Mouse (Mus musculus): ENCODE measurements around the gene Lig4. TPM values are rescaled to one million over a fixed set of nuclear protein-coding genes. Genes with fewer than 3 reads are reported as not detected.

Lig4 gene
- total and polyA plus RNA-seq, 2 experiments = 0.97 to 1.9 TPM

DNA sequence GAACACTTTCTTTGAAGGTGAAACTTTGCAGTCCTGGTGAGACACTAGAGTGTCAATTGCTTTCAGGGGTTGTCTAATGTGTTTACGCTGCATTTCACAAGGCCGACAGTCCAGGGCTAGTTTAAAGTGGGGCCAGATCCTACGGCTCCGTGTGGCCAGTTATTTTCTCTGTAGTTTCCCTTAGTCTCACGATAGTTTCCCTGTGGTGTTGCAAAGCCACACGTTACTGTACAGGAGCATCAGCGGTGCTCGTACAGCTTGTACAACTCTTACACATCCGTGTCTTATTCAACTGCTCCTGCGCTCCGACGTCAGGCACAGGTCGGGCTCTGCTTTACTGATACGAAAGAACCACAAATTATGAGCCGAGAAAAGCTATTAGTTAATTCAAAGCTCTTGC lies 470 bp downstream of the Lig4 start:
- peaks cover 9% of the 10 kb centered on the region; the same call in 1 of the 2 replicates for H3K36me3 ChIP-seq (ENCODE audit: control insufficient read depth, insufficient read depth, low read length)
- DNase-seq (ENCODE audit: extremely low read depth, low read depth, low spot score) = peak; percentile 26
- 19% methylated on average over 15 of the region's 15 CpGs for WGBS
- H3K79me2 ChIP-seq (ENCODE audit: control insufficient read depth, insufficient read depth, low read length) = peaks cover 17% of the 10 kb centered on the region; the same call in 1 of the 2 replicates
- peak overlapping the region; percentile 46 for H3K9ac ChIP-seq (ENCODE audit: low read depth, low read length)
- H3K4me3 ChIP-seq (ENCODE audit: insufficient read depth, low read depth, low read length) = peak overlapping the region; percentile 86
- no peaks in the 10 kb centered on the region for H3K27me3 ChIP-seq (ENCODE audit: control insufficient read depth, insufficient read depth, low read length)
- peak overlapping the region; percentile 17 for H3K27ac ChIP-seq (replicated peaks; ENCODE audit: insufficient read depth, low read depth, low read length)
- peaks cover 10% of the 10 kb centered on the region for H3K4me1 ChIP-seq (ENCODE audit: control insufficient read depth, insufficient read depth, low read length)
- no peak for TF ChIP-seq CTCF (IDR thresholded peaks at IDR 0.05; ENCODE audit: low read depth, low read length)
- no peak for TF ChIP-seq POLR2A (IDR thresholded peaks at IDR 0.05; ENCODE audit: extremely low read depth, insufficient read depth, low read length)

DNA sequence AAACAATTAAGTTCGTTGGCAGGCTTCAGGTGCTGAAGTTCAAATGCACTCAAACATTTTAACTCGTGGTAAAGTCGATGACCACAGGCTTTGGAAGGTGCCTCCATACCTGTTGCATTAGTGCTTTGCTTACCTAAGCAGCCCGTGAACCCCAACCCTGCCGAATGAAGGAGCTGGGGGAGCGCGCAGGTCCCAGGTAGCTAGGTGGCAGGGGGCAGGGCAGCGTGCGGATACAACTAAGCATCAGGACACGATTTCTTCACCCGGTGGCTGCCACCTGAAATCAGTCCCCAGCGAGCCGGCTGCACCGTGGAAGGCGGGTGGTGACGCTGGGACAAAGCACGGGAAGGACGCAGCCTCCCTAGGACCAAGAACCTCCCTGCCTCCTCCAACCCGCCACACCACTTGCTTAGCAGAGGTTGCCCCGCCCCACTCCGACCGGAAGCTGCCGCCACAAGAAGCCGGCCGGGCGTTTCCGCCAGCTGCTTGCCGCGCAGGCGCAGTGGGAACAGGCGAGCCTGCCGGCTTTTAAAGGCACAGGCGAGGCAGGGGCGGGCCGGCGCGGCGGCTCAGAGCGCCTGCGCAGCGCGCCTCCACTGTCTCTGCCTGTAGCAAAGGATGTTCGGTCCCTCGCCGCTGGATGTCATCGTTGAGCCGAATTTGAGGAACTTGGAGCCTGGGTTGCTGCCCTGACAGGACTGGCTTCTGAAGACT lies 1.4 kb downstream of the Lig4 start:
- H3K27ac ChIP-seq (replicated peaks; ENCODE audit: insufficient read depth, low read depth, low read length) = peak overlapping the region; percentile 26; the same call in 1 of the 2 replicates
- peaks cover 10% of the 10 kb centered on the region for H3K4me1 ChIP-seq (ENCODE audit: control insufficient read depth, insufficient read depth, low read length)
- under 1% methylated on average over 47 of the region's 47 CpGs for WGBS
- peak; percentile 92 for DNase-seq (ENCODE audit: extremely low read depth, low read depth, low spot score)
- H3K36me3 ChIP-seq (ENCODE audit: control insufficient read depth, insufficient read depth, low read length) = peaks cover 12% of the 10 kb centered on the region
- H3K4me3 ChIP-seq (ENCODE audit: insufficient read depth, low read depth, low read length) = peak overlapping the region; percentile 68
- no peaks in the 10 kb centered on the region for H3K27me3 ChIP-seq (ENCODE audit: control insufficient read depth, insufficient read depth, low read length)
- peak overlapping the region; percentile 79 for H3K9ac ChIP-seq (ENCODE audit: low read depth, low read length)
- H3K79me2 ChIP-seq (ENCODE audit: control insufficient read depth, insufficient read depth, low read length) = peaks cover 15% of the 10 kb centered on the region; the same call in 1 of the 2 replicates
- TF ChIP-seq POLR2A (IDR thresholded peaks at IDR 0.05; ENCODE audit: extremely low read depth, insufficient read depth, low read length) (no peak), CTCF (IDR thresholded peaks at IDR 0.05; ENCODE audit: low read depth, low read length) (peak; percentile 91)

DNA sequence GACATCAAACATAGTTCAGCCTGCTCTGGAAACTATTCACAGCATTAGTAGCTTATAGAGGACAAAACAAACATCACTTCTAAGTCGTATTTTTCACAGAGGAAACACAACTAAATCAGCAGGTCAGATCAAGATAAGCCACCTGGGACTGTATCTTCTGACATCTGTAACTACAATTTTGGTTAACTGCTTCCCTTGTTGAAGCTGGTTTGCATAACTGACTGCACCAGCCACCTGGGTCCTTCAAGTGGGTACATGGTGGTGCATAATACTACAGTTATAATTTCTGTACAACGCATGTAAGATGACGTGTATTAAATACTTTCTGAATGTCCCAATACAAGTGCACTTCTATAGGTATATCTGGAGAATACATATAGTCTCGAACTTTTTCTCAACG lies 2.2 kb downstream of the Lig4 start:
- Histone ChIP-seq H3K79me2 (ENCODE audit: control insufficient read depth, insufficient read depth, low read length) (peaks cover 12% of the 10 kb centered on the region; the same call in 1 of the 2 replicates), H3K27me3 (ENCODE audit: control insufficient read depth, insufficient read depth, low read length) (no peaks in the 10 kb centered on the region), H3K4me1 (ENCODE audit: control insufficient read depth, insufficient read depth, low read length) (peaks cover 10% of the 10 kb centered on the region), H3K36me3 (ENCODE audit: control insufficient read depth, insufficient read depth, low read length) (peaks cover 13% of the 10 kb centered on the region), H3K9ac (ENCODE audit: low read depth, low read length) (no peak overlapping the region), H3K4me3 (ENCODE audit: insufficient read depth, low read depth, low read length) (no peak overlapping the region), H3K27ac (replicated peaks; ENCODE audit: insufficient read depth, low read depth, low read length) (no peak overlapping the region)
- 31% methylated on average over 5 of the region's 5 CpGs for WGBS
- TF ChIP-seq POLR2A (IDR thresholded peaks at IDR 0.05; ENCODE audit: extremely low read depth, insufficient read depth, low read length) (no peak), CTCF (IDR thresholded peaks at IDR 0.05; ENCODE audit: low read depth, low read length) (no peak)
- no peak for DNase-seq (ENCODE audit: extremely low read depth, low read depth, low spot score)

DNA sequence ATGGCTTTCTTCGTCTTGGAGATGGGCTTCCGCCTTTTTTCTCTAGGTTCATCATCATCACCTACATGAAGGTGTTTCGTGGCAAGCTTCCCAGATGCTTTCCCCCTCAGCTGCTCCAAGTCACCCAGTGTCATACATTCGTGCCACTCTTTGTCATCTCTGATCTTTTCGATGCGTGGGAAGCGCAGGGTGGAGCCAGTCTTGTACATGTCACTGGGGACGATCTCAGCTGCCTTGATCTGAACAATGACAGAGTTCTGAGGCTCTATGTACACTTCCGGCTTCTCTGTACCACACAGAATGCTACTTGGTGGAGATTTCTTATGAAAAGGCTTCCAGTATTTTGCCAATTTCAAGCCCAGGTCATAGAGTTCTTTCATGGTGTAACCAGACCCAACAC lies 5.6 kb downstream of the Lig4 start:
- Histone ChIP-seq H3K36me3 (ENCODE audit: control insufficient read depth, insufficient read depth, low read length) (peaks cover 13% of the 10 kb centered on the region), H3K27me3 (ENCODE audit: control insufficient read depth, insufficient read depth, low read length) (no peaks in the 10 kb centered on the region), H3K27ac (replicated peaks; ENCODE audit: insufficient read depth, low read depth, low read length) (no peak overlapping the region), H3K4me1 (ENCODE audit: control insufficient read depth, insufficient read depth, low read length) (0 out of 2 replicates have a peak, but pooled peaks cover under 1% of the 10 kb centered on the region), H3K9ac (ENCODE audit: low read depth, low read length) (no peak overlapping the region), H3K79me2 (ENCODE audit: control insufficient read depth, insufficient read depth, low read length) (no peaks in the 10 kb centered on the region), H3K4me3 (ENCODE audit: insufficient read depth, low read depth, low read length) (no peak overlapping the region)
- DNase-seq (ENCODE audit: extremely low read depth, low read depth, low spot score) = no peak
- no peak for TF ChIP-seq CTCF (IDR thresholded peaks at IDR 0.05; ENCODE audit: low read depth, low read length)
- 97% methylated on average over 9 of the region's 9 CpGs for WGBS

DNA sequence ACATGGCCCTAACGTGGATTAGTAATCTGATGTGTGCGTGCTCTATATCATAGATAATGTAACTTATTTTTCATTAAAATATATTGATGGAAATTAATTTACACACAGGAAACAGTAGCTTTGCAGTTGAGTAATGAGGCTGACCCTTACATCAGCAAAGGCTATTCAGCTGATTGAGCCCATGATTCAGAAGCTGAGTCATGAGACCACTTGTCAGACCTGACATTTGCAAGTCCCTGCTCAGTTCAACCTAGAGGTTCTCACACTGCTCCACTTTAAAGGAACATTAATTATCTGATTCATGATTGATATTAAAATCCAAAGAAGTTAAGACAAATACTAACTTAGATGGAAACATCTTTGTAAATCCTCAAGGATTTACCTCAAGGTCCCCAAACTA lies 17.6 kb downstream of the Lig4 start:
- no peak overlapping the region for H3K9ac ChIP-seq (ENCODE audit: low read depth, low read length)
- TF ChIP-seq CTCF (IDR thresholded peaks at IDR 0.05; ENCODE audit: low read depth, low read length) (no peak), POLR2A (IDR thresholded peaks at IDR 0.05; ENCODE audit: extremely low read depth, insufficient read depth, low read length) (no peak)
- no peaks in the 10 kb centered on the region for H3K4me1 ChIP-seq (ENCODE audit: control insufficient read depth, insufficient read depth, low read length)
- no peaks in the 10 kb centered on the region for H3K79me2 ChIP-seq (ENCODE audit: control insufficient read depth, insufficient read depth, low read length)
- DNase-seq (ENCODE audit: extremely low read depth, low read depth, low spot score) = no peak
- H3K27ac ChIP-seq (replicated peaks; ENCODE audit: insufficient read depth, low read depth, low read length) = no peak overlapping the region
- no peaks in the 10 kb centered on the region for H3K27me3 ChIP-seq (ENCODE audit: control insufficient read depth, insufficient read depth, low read length)
- no peak overlapping the region for H3K4me3 ChIP-seq (ENCODE audit: insufficient read depth, low read depth, low read length)
- 92% methylated on average over 2 of the region's 2 CpGs for WGBS
- H3K36me3 ChIP-seq (ENCODE audit: control insufficient read depth, insufficient read depth, low read length) = no peaks in the 10 kb centered on the region

DNA sequence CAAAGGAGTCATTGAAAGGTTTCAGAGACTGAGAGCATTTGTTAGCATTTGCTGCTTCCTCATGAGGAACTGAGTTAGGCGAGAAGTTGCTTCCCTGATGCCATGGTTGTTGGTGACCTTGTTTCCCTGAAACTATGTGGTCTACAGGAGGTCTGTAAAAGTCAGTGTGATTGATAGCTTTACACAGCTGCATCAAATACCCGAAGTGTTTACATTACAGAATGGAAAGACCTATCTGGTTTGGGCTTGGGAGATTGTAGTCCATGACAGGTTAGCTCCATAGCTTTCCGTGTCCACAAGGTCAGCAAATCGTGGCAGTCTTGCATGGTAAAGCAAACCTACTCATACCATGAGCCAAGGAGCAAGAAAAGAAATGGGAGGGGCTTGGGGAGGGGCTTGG lies 19.1 kb downstream of the Lig4 start:
- Histone ChIP-seq H3K36me3 (ENCODE audit: control insufficient read depth, insufficient read depth, low read length) (no peaks in the 10 kb centered on the region), H3K9ac (ENCODE audit: low read depth, low read length) (no peak overlapping the region), H3K4me1 (ENCODE audit: control insufficient read depth, insufficient read depth, low read length) (no peaks in the 10 kb centered on the region), H3K4me3 (ENCODE audit: insufficient read depth, low read depth, low read length) (no peak overlapping the region), H3K79me2 (ENCODE audit: control insufficient read depth, insufficient read depth, low read length) (no peaks in the 10 kb centered on the region), H3K27ac (replicated peaks; ENCODE audit: insufficient read depth, low read depth, low read length) (no peak overlapping the region), H3K27me3 (ENCODE audit: control insufficient read depth, insufficient read depth, low read length) (no peaks in the 10 kb centered on the region)
- TF ChIP-seq CTCF (IDR thresholded peaks at IDR 0.05; ENCODE audit: low read depth, low read length) (no peak), POLR2A (IDR thresholded peaks at IDR 0.05; ENCODE audit: extremely low read depth, insufficient read depth, low read length) (no peak)
- DNase-seq (ENCODE audit: extremely low read depth, low read depth, low spot score) = no peak
- 69% methylated on average over 4 of the region's 4 CpGs for WGBS

Data from liver, adult 2 months (tissue).